Mouse (Mus musculus): Measurements from ENCODE around the gene Olfr832. TPM values are rescaled to one million over a fixed set of nuclear protein-coding genes. Genes with fewer than 3 reads are reported as not detected.
"Not testable (repeated sequence)": the region's sequence is repeated elsewhere in the genome, so short reads cannot be mapped to it uniquely, and the experiment has no call there.

Gene Olfr832
- not detected in 2 replicates for polyA plus RNA-seq (2014; fragmentation: Nextera tagmentation; extraction: Ambion mirVana)

DNA sequence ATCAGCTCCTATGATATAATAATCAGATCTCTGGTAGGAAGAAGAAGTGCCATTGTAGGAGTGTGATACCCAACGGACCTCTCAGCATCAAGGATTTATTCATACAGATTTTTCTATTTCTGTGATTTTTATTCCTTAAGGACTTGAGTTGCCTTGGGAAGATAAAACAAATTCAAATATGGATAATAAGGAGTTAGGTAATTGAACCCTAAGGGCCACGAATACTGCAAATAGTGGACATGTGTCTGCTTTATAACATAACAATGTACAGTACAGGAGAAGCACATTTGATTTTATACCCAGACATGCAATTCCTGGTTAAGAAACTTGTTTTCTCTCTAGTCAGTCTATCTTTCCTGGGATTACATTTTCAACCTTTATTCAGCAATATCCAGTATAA, at the start of gene Olfr832:
Olfr832 (plus strand) TSS at position 301 of the 400 bp plus-strand sequence.
- H3K4me3 ChIP-seq (ENCODE audit: low read depth, low read length); H3K36me3 ChIP-seq (ENCODE audit: control insufficient read depth, insufficient read depth, low read length); H3K27ac ChIP-seq (ENCODE audit: low read depth, low read length); H3K9me3 ChIP-seq (ENCODE audit: control insufficient read depth, low read length); ATAC-seq (ENCODE audit: low read depth); H3K4me1 ChIP-seq (ENCODE audit: control insufficient read depth, insufficient read depth, low read length); H3K27me3 ChIP-seq (ENCODE audit: control insufficient read depth, insufficient read depth, low read length); H3K4me2 ChIP-seq (ENCODE audit: low read depth, low read length); H3K9ac ChIP-seq (replicated peaks; ENCODE audit: low read depth, low read length): not testable (repeated sequence)
- 84% methylated on average over 2 of the region's 2 CpGs for WGBS

DNA sequence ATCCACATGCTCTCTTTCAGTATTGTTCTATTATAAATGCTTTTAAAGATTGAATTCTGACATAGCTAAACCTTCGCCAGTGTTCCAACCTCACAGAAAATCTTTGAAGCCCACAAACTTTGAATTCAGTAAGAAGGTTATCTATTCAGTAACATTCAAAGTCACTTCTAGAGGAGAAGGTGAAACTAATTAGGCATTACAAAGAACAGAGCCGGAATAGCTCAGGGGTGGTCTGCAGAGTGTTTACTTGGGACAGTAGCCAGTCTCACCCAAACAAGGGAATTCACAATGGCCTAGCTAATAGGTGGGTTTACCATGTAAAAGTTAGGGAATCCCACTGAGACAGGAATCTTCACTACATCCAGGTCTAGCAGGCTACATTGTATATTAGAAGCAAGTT, 29.2 kb upstream of the Olfr832 start:
- H3K36me3 ChIP-seq (ENCODE audit: control insufficient read depth, insufficient read depth, low read length); H3K4me1 ChIP-seq (ENCODE audit: control insufficient read depth, insufficient read depth, low read length); H3K27me3 ChIP-seq (ENCODE audit: control insufficient read depth, insufficient read depth, low read length); H3K9ac ChIP-seq (replicated peaks; ENCODE audit: low read depth, low read length); H3K4me3 ChIP-seq (ENCODE audit: low read depth, low read length); H3K9me3 ChIP-seq (ENCODE audit: control insufficient read depth, low read length); H3K4me2 ChIP-seq (ENCODE audit: low read depth, low read length); H3K27ac ChIP-seq (ENCODE audit: low read depth, low read length); ATAC-seq (ENCODE audit: low read depth): not testable (repeated sequence)
- 74% methylated on average over 2 of the region's 2 CpGs for WGBS

DNA sequence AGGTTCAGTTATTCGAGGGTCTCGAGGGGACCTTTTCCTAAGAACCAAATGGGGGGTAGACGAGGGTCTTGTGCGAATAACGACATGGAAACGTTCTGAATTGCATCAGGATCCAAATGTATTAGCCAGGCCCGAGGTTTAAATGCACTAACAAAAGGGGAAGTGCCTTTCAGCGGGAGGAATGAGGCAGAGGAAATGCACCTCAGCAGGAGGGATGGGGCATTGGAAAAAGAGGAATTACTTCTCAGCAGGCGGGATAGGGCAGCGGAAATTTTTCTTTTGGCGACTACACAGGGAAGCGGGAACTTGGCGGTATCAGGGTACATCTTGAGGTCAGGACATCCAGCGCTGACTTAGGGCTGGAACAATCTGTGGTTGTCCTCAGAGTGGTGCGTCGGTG, 9.0 kb upstream of the Olfr832 start:
- H3K27ac ChIP-seq (ENCODE audit: low read depth, low read length); H3K4me2 ChIP-seq (ENCODE audit: low read depth, low read length); H3K4me1 ChIP-seq (ENCODE audit: control insufficient read depth, insufficient read depth, low read length); H3K27me3 ChIP-seq (ENCODE audit: control insufficient read depth, insufficient read depth, low read length); ATAC-seq (ENCODE audit: low read depth); H3K36me3 ChIP-seq (ENCODE audit: control insufficient read depth, insufficient read depth, low read length); H3K9me3 ChIP-seq (ENCODE audit: control insufficient read depth, low read length); H3K9ac ChIP-seq (replicated peaks; ENCODE audit: low read depth, low read length); H3K4me3 ChIP-seq (ENCODE audit: low read depth, low read length): not testable (repeated sequence)
- 80% methylated on average over 15 of the region's 16 CpGs for WGBS

DNA sequence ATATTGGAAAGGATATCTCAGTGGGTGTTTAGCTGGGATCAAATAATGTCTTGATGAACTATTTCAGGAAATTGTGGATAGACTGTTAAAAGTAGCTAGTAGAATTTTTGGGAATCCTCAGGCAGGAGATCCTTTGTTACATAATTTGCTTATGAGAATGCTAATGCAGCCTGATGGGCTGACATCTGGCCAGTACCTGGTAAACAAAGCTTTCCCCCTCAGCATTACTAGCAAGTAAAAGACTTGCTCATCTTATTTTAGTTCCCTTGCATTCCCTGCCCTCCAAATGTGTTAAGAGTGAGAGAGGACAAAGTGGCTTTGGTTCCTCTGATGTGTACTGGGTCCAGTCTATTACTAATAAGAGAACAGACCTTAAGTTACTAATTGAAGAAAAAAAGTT, 25.1 kb downstream of the Olfr832 start:
- Histone ChIP-seq H3K36me3 (ENCODE audit: control insufficient read depth, insufficient read depth, low read length) (no peaks in the 10 kb centered on the region), H3K9me3 (ENCODE audit: control insufficient read depth, low read length) (no peaks in the 10 kb centered on the region; the same call in 1 of the 2 replicates), H3K4me1 (ENCODE audit: control insufficient read depth, insufficient read depth, low read length) (no peaks in the 10 kb centered on the region), H3K4me3 (ENCODE audit: low read depth, low read length) (no peak overlapping the region), H3K27me3 (ENCODE audit: control insufficient read depth, insufficient read depth, low read length) (no peaks in the 10 kb centered on the region), H3K27ac (ENCODE audit: low read depth, low read length) (no peak overlapping the region), H3K9ac (replicated peaks; ENCODE audit: low read depth, low read length) (no peak overlapping the region), H3K4me2 (ENCODE audit: low read depth, low read length) (no peak overlapping the region)
- no peak for ATAC-seq (ENCODE audit: low read depth)

DNA sequence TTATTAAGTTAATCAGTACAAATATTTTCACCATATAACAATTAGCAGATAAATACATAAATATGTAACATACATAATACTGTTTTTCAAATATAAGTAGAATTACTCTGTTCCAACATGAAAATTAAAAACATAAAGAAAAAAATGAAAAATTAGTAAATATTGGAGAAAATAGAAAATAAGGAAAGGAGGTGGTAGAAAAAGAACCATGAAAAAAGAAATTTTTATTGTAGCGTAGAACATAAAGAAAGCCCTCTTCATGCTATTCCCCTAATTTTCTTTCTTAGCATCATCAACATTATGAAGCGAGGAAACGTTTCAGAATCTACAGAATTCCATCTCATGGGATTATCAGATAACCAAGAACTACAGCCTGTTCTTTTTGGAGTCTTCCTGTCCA, 50.8 kb downstream of the Olfr832 start, which contains the start of gene Olfr834:
Olfr834 (plus strand) TSS at position 301 of the 400 bp plus-strand sequence.
- H3K27me3 ChIP-seq (ENCODE audit: control insufficient read depth, insufficient read depth, low read length) = no peaks in the 10 kb centered on the region
- H3K4me1 ChIP-seq (ENCODE audit: control insufficient read depth, insufficient read depth, low read length) = no peaks in the 10 kb centered on the region
- ATAC-seq (ENCODE audit: low read depth) = no peak
- H3K4me2 ChIP-seq (ENCODE audit: low read depth, low read length) = no peak within 1 kb of the TSS
- H3K4me3 ChIP-seq (ENCODE audit: low read depth, low read length) = no peak within 1 kb of the TSS
- 87% methylated on average over 3 of the region's 3 CpGs for WGBS
- H3K36me3 ChIP-seq (ENCODE audit: control insufficient read depth, insufficient read depth, low read length) = no peaks in the 10 kb centered on the region
- no peak within 1 kb of the TSS for H3K9ac ChIP-seq (replicated peaks; ENCODE audit: low read depth, low read length)
- no peak within 1 kb of the TSS for H3K27ac ChIP-seq (ENCODE audit: low read depth, low read length)
- H3K9me3 ChIP-seq (ENCODE audit: control insufficient read depth, low read length) = no peaks in the 10 kb centered on the region; the same call in 1 of the 2 replicates

Other genes starting within 250 kb of the Olfr832 start
- gene Olfr24, start 173.1 kb upstream of the Olfr832 start, polyA plus RNA-seq (2014; fragmentation: Nextera tagmentation; extraction: Ambion mirVana) = not detected in 2 replicates
- gene Olfr828, start 117.6 kb upstream of the Olfr832 start, polyA plus RNA-seq (2014; fragmentation: Nextera tagmentation; extraction: Ambion mirVana) = not detected in 2 replicates
- not detected in 2 replicates for gene Olfr829, start 82.2 kb upstream of the Olfr832 start, polyA plus RNA-seq (2014; fragmentation: Nextera tagmentation; extraction: Ambion mirVana)
- not detected in 2 replicates for gene Olfr830, start 62.4 kb upstream of the Olfr832 start, polyA plus RNA-seq (2014; fragmentation: Nextera tagmentation; extraction: Ambion mirVana)
- gene Olfr834, start 50.9 kb downstream of the Olfr832 start, polyA plus RNA-seq (2014; fragmentation: Nextera tagmentation; extraction: Ambion mirVana) = not detected in 2 replicates
- gene Olfr835, start 95.6 kb downstream of the Olfr832 start, polyA plus RNA-seq (2014; fragmentation: Nextera tagmentation; extraction: Ambion mirVana) = not detected in 2 replicates
- gene Olfr836, start 183.3 kb downstream of the Olfr832 start, polyA plus RNA-seq (2014; fragmentation: Nextera tagmentation; extraction: Ambion mirVana) = not detected in 2 replicates
- gene Olfr837, start 199.2 kb downstream of the Olfr832 start, polyA plus RNA-seq (2014; fragmentation: Nextera tagmentation; extraction: Ambion mirVana) = not detected in 2 replicates
- not detected in 2 replicates for gene Olfr839-ps1, start 240.2 kb downstream of the Olfr832 start, polyA plus RNA-seq (2014; fragmentation: Nextera tagmentation; extraction: Ambion mirVana)

All from neural tube, embryonic 14.5 days (tissue).